Mouse (Mus musculus): Measurements from ENCODE around the gene Gorasp1.

DNA sequence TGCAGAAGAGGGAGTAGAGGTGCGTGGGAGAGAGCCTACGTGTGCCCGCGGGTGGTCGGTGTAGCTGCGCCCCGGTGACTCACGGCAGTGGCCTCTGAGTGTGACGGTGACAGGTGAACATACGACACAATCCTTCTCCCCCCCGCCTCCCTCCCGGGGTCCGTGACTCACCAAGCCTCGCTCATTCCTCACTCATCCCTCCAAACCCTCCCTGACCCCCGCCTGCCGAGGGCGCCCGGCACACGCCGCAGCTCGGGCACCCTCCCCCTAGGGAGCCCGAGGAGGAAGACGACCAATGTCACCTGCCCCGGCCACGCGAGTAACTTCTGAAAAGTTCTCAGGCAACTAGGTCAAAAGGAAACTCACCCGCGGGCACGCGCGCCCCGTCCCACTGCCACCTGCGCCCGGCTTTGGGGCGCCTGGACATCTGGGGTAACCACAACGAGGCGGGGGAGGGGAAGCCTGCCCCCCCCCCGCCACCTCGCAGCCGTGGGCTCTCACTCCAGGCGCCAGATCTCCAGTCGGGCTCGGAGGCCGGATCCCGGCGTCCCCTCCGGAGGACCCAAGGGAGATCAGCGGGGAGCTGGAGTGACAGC, 45.7 kb upstream of the Gorasp1 start:
- TF ChIP-seq POLR2A (IDR thresholded peaks at IDR 0.05; ENCODE audit: low read depth, low read length): no peak
- TF ChIP-seq CTCF (conservative IDR thresholded peaks at IDR 0.05; ENCODE audit: insufficient read depth, insufficient read length, low read depth, low read length): no peak

Data from kidney, adult 2 months (tissue).